Mouse (Mus musculus): Measurements from ENCODE around the gene Grip1.

DNA sequence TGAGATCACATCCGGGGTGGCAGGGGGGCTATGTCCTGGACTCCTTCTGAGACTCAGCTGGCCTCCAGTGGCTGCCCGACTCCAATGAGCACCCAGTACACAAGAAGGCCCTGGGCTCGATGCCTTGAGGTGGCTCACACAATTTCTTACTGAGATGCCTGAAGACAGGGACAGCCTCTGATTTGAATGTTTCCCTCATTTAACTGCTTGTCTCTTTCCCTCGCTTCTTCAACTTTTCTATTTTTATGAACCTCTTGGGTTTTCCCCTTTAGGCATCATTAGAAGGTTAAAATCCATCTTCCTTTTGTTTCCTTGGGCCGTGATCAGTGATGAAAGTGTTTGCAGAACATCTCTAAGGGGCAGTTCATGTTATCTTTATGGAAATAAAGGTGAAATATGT lies 354.8 kb downstream of the Grip1 start:
- TF ChIP-seq CTCF (IDR thresholded peaks at IDR 0.05; ENCODE audit: borderline replicate concordance, insufficient read depth, low read depth, low read length) = no peak
- no peak for TF ChIP-seq POLR2A (IDR thresholded peaks at IDR 0.05; ENCODE audit: borderline replicate concordance, insufficient read depth, low read length)
